Mouse (Mus musculus) embryonic facial prominence, embryonic 11.5 days (tissue): ENCODE data around the gene Pmm2. TPM values are rescaled to one million over a fixed set of nuclear protein-coding genes. Genes with fewer than 3 reads are reported as not detected.

Experiments
- ATAC-seq: fragments of 200-750 bp; cut with Nextera tagmentation; replicated peaks from 2 replicates; pipeline ENCODE4 v1.8.0; 2017; ENCODE audit warnings: low read depth; ENCODE audit not compliant: insufficient number of reproducible peaks, low FRiP score, low TSS enrichment
- DNase-seq: peaks from one replicate; pipeline ENCODE4 v3.0.0-alpha.2; 2015; ENCODE audit warnings: low spot score
- H3K27ac ChIP-seq: fragments of 300-500 bp; sonication (generic); replicated peaks from 2 replicates; pipeline ENCODE4 v1.5.1; 2014; ENCODE audit warnings: mild to moderate bottlenecking, low read depth, low read length, control low read depth
- H3K27me3 ChIP-seq: fragments of 300-500 bp; sonication (generic); 2 replicates; pipeline ENCODE4 v1.6.1; 2014; ENCODE audit warnings: mild to moderate bottlenecking, low read length, moderate library complexity, mixed read lengths; ENCODE audit not compliant: control insufficient read depth, insufficient read depth
- H3K36me3 ChIP-seq: fragments of 300-500 bp; sonication (generic); replicated peaks from 2 replicates; pipeline ENCODE4 v1.6.1; 2014; ENCODE audit warnings: low read depth, mild to moderate bottlenecking, low read length, moderate library complexity, mixed read lengths; ENCODE audit not compliant: control insufficient read depth, insufficient read depth
- H3K4me1 ChIP-seq: fragments of 300-500 bp; sonication (generic); 2 replicates; pipeline ENCODE4 v1.6.1; 2014; ENCODE audit warnings: low read length, mixed read lengths; ENCODE audit not compliant: control insufficient read depth, insufficient read depth
- H3K4me2 ChIP-seq: fragments of 300-500 bp; sonication (generic); 2 replicates; pipeline ENCODE4 v1.6.1; 2014; ENCODE audit warnings: low read depth, mild to moderate bottlenecking, control low read depth, low read length, moderate library complexity
- H3K4me3 ChIP-seq: fragments of 300-500 bp; sonication (generic); 2 replicates; pipeline ENCODE4 v1.5.1; 2014; ENCODE audit warnings: low read depth, low read length, control low read depth
- H3K9ac ChIP-seq: fragments of 300-500 bp; sonication (generic); replicated peaks from 2 replicates; pipeline ENCODE4 v1.6.1; 2014; ENCODE audit warnings: mild to moderate bottlenecking, control low read depth, low read length
- H3K9me3 ChIP-seq: fragments of 300-500 bp; sonication (generic); replicated peaks from 2 replicates; pipeline ENCODE4 v1.6.1; 2016; ENCODE audit warnings: mild to moderate bottlenecking, low read length, inconsistent platforms, mixed read lengths; ENCODE audit not compliant: control insufficient read depth
- WGBS: fragments of 180-500 bp; shearing (Covaris S2); extraction: QIAGEN DNeasy Blood & Tissue Kit; methylation state at CpG from one replicate; pipeline ENCODE4 v1.1.7; 2014; 5-methylcytosine and 5-hydroxymethylcytosine counted together
- polyA plus RNA-seq: library from polyadenylated mRNA; unstranded; fragments of >200 nt; fragmentation: Nextera tagmentation; extraction: Ambion mirVana; gene quantifications from 2 replicates; pipeline ENCODE4 v1.2.1, GENCODE M21; 2014

The Pmm2 gene
- polyA plus RNA-seq, 1 experiment from 2014 or later = 38.7 TPM

- H3K4me2 ChIP-seq = no peak overlapping the region
- WGBS = 98% methylated on average over 4 of the region's 4 CpGs
- H3K4me1 ChIP-seq = no peaks in the 10 kb centered on the region
- no peak for DNase-seq
- no peaks in the 10 kb centered on the region for H3K27me3 ChIP-seq
- ATAC-seq = no peak
- H3K9ac ChIP-seq = no peak overlapping the region
- no peaks in the 10 kb centered on the region for H3K9me3 ChIP-seq
- no peak overlapping the region for H3K27ac ChIP-seq
- peaks cover 6% of the 10 kb centered on the region for H3K36me3 ChIP-seq
- no peak overlapping the region for H3K4me3 ChIP-seq
These were observed 21.3 kb downstream of the Pmm2 start for GRCm38 (mm10) chr16:8658764-8659163.

GRCm38 (mm10) chr16:8663022-8663421 lies 25.5 kb downstream of the Pmm2 start:
- WGBS = 76% methylated on average over 2 of the region's 2 CpGs
- H3K27me3 ChIP-seq = no peaks in the 10 kb centered on the region
- H3K27ac ChIP-seq = no peak overlapping the region
- peaks cover 6% of the 10 kb centered on the region for H3K36me3 ChIP-seq
- DNase-seq = no peak
- no peaks in the 10 kb centered on the region for H3K9me3 ChIP-seq
- H3K4me2 ChIP-seq = no peak overlapping the region
- no peak for ATAC-seq
- H3K9ac ChIP-seq = no peak overlapping the region
- H3K4me3 ChIP-seq = no peak overlapping the region
- H3K4me1 ChIP-seq = no peaks in the 10 kb centered on the region

GRCm38 (mm10) chr16:8663606-8664539 lies 26.4 kb downstream of the Pmm2 start:
- WGBS = 82% methylated on average over 24 of the region's 24 CpGs
- no peaks in the 10 kb centered on the region for H3K9me3 ChIP-seq

GRCm38 (mm10) chr16:8665367-8665766 lies 27.9 kb downstream of the Pmm2 start:
- Histone ChIP-seq H3K4me2 (no peak overlapping the region), H3K27me3 (no peaks in the 10 kb centered on the region), H3K27ac (no peak overlapping the region), H3K4me1 (no peaks in the 10 kb centered on the region; the same call in 1 of the 2 replicates), H3K9me3 (no peaks in the 10 kb centered on the region), H3K4me3 (no peak overlapping the region), H3K9ac (no peak overlapping the region), H3K36me3 (peaks cover 4% of the 10 kb centered on the region)
- ATAC-seq (no peak), DNase-seq (no peak)
- 75% methylated on average over 5 of the region's 5 CpGs for WGBS

More at GRCm38 (mm10) chr16:8663606-8664539, 26.4 kb downstream of the Pmm2 start:
- no peaks in the 10 kb centered on the region for H3K4me1 ChIP-seq
- peaks cover 6% of the 10 kb centered on the region for H3K36me3 ChIP-seq
- ATAC-seq = no peak
- DNase-seq = no peak
- no peaks in the 10 kb centered on the region for H3K27me3 ChIP-seq
- no peak overlapping the region for H3K4me2 ChIP-seq
- H3K27ac ChIP-seq = no peak overlapping the region
- H3K4me3 ChIP-seq = no peak overlapping the region
- H3K9ac ChIP-seq = no peak overlapping the region

- Histone ChIP-seq H3K9me3 (no peaks in the 10 kb centered on the region), H3K4me1 (no peaks in the 10 kb centered on the region; the same call in 1 of the 2 replicates), H3K9ac (no peak overlapping the region), H3K27me3 (no peaks in the 10 kb centered on the region), H3K36me3 (no peaks in the 10 kb centered on the region; the same call in 1 of the 2 replicates), H3K4me3 (no peak overlapping the region), H3K27ac (no peak overlapping the region), H3K4me2 (no peak overlapping the region)
- WGBS = 71% methylated on average over 2 of the region's 2 CpGs
- ATAC-seq (no peak), DNase-seq (no peak)
These were observed 29.0 kb downstream of the Pmm2 start for GRCm38 (mm10) chr16:8666452-8666851.

- no peak for DNase-seq
- ATAC-seq = no peak
- H3K9me3 ChIP-seq = no peaks in the 10 kb centered on the region
- no peaks in the 10 kb centered on the region for H3K27me3 ChIP-seq
- H3K4me2 ChIP-seq = no peak overlapping the region
- WGBS = 77% methylated on average over 7 of the region's 7 CpGs
- H3K4me3 ChIP-seq = no peak overlapping the region
- H3K36me3 ChIP-seq = no peaks in the 10 kb centered on the region; the same call in 1 of the 2 replicates
- H3K9ac ChIP-seq = no peak overlapping the region
- no peak overlapping the region for H3K27ac ChIP-seq
- no peaks in the 10 kb centered on the region; the same call in 1 of the 2 replicates for H3K4me1 ChIP-seq
These were observed 29.8 kb downstream of the Pmm2 start for GRCm38 (mm10) chr16:8667261-8667660.

GRCm38 (mm10) chr16:8667814-8668213 lies 30.3 kb downstream of the Pmm2 start:
- no peaks in the 10 kb centered on the region for H3K27me3 ChIP-seq
- no peak overlapping the region for H3K27ac ChIP-seq
- no peak overlapping the region for H3K4me2 ChIP-seq
- H3K9ac ChIP-seq = no peak overlapping the region
- no peak overlapping the region for H3K4me3 ChIP-seq
- no peaks in the 10 kb centered on the region for H3K9me3 ChIP-seq
- ATAC-seq (no peak), DNase-seq (no peak)
- H3K4me1 ChIP-seq = no peaks in the 10 kb centered on the region; the same call in 1 of the 2 replicates
- WGBS = 71% methylated on average over 4 of the region's 4 CpGs
- H3K36me3 ChIP-seq = no peaks in the 10 kb centered on the region; the same call in 1 of the 2 replicates

- Histone ChIP-seq H3K9ac (no peak overlapping the region), H3K27me3 (no peaks in the 10 kb centered on the region), H3K9me3 (no peaks in the 10 kb centered on the region), H3K36me3 (no peaks in the 10 kb centered on the region), H3K4me2 (no peak overlapping the region), H3K27ac (no peak overlapping the region), H3K4me3 (no peak overlapping the region), H3K4me1 (no peaks in the 10 kb centered on the region; the same call in 1 of the 2 replicates)
- 95% methylated on average over 2 of the region's 2 CpGs for WGBS
- DNase-seq (no peak), ATAC-seq (no peak)
These were observed 30.9 kb downstream of the Pmm2 start for GRCm38 (mm10) chr16:8668386-8668785.
